Mouse (Mus musculus) mesoderm, embryonic 11.5 days (tissue): ENCODE measurements at regions not wholly inside any gene's neighbourhood (a gene's known extent, or its start where the extent isn't known, plus 50 kb on each side); places are given as distances from the start of the nearest gene placed in this dataset.
A peak's percentile ranks its signal among the peaks of the same experiment; 100 is the strongest.

Source experiments
- DNase-seq: peaks from one replicate; pipeline ENCODE4 v3.0.0-alpha.2; 2012; ENCODE audit warnings: low read depth, low spot score

DNA sequence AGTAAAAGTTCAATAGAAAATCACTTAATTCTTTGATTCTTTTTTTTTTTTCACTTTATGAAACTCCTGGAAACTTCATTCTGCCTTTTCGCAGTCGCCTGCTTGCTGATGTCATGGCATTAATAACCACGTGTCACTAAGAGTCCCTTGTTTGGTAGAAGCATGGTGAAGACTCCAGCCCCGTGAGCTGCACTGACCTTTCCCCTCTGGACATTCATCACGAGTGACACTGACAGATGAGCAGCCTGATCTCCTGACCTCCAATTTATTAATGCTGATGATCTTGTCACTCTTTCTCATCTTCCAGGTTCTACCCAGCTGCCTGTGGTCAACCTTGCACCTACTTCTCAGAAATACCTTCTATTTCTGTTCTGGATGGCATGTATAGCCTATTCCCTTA is 867.1 kb upstream of the Slit2 start:
- peak; percentile 63 for DNase-seq

DNA sequence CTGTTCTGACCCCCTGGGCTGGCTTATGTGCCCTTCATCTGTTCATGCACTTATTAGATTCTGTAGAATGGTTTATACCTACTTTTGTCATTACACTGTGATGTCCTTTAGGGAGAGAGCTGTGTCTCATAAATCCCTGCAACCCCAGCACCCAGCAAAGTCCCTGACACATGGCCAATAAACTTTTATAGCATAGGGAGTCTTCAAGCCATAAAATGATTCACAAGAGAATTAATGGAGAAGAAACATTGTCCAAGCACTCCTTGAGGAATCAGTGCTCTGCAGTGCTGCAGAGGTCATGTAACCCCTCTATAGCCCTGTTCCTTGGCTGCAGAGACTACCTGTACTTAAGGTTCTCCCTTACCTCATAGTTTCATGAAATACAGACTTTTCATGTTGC is 887.2 kb upstream of the Slit2 start:
- peak; percentile 47 for DNase-seq

DNA sequence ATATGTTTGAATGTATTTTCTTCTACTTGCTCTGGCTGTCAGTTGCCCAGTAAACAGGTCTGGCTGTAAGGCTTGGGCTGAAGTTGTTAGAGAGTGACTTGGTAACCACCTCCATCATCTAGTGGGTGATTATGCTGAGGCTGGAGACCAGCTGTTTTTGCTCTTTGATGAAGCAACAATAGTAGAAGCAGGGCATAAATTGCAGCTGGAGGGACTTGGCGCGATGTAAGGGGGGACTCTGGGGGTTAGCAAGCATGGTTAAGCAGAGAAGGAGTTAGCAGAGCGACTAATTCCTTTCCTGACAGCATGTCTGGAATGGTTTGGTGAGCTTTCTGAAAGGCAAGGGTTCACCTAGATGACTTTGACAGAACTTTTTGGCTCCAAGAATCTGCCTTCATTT is 930.0 kb upstream of the Slit2 start:
- DNase-seq, result no peak

DNA sequence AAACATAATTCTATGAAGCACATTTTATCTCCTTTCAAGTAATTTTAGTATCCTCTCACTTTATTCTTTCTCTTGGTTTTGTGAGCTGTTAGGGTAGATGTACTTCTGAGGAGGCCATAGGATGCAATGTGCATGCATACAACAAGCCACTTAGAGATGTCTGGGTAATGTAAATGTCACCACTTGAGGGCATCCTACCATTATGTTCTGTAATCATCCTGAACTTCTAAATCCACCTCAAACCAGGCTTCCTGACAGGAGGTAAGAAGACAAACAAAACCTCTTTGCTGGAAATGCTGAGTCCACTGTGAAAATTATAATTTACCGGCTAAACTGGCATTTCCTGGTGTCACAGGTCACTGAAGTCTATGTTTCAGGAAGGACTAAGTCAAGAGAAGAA is 946.2 kb upstream of the Slit2 start:
- DNase-seq, result peak; percentile 10

DNA sequence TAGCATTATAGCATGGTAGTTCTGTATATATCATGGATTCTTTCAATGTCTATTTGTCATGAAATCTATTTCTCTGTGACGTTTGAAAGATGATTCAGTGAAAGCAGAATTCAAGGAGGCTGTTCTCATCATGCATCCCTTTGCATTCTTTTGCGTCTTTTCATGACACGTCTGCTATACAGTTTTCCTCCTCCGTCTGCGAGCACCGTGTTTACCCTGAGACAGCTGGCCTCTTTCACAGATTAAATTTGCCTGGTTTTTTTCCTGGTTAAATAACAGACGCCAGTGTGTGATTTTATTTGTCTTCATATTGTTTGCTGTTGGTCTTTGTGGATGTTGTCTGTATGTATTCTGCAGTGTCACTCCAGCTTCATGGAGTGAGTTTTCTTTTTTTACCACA is 948.9 kb upstream of the Slit2 start:
- no peak for DNase-seq

DNA sequence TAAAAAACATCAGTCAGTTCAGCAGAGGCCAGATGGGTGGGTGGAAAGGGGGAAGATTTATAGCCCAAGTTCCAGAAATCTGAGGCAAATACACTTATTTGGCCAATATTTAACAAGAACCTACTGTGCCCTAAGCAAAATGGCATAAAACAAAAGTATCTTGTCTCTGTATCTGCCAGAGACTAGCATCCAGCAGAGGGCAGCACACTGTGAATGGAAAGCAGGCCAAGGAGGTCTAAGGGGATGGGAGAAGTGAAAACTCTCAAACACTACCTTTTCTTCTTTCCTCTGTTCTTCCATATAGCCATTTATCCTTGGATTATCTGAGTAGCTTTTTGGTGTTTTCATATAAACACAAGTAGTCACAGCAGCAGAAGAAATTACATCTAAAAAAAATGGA is 968.6 kb upstream of the Slit2 start:
- DNase-seq, result peak; percentile 52

DNA sequence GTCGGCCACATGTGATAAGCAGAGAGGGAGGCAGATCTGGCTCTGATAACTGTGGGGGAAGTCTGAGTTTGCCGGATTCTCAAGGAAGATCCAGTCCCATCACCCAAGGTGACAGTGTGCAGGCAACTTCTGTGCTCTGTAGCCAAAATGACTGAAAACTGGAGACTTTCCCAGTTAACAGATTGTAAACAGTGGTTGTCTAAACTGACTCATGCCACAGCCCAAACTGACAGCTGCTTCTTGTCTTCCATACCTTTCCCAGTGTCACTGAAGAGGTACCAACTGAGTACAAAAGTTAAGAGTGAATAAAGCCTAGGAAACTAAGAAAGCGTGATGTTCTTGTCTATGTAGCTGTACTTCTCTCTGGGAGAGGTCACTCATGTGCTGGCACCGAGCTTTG is 990.4 kb upstream of the Slit2 start:
- DNase-seq, result no peak

DNA sequence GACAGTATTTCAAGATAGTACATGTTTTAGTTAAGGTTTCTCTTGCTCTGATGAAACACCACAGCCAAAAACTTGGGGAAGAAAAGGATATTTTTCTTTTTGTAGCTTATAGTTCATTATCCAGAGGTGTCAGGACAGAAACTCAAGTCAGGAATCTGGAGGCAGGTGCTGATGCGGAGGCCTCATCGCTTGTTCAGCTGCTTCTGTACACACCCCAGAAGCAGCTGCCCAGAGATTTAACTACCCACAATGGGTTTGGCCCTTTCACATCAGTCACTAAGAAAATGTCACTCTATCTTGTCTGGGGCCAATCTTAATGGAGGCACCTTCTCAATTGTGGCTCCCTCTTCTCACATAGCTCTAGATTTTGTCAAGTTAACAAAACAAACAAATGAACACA is 996.4 kb upstream of the Slit2 start:
- DNase-seq, result no peak

DNA sequence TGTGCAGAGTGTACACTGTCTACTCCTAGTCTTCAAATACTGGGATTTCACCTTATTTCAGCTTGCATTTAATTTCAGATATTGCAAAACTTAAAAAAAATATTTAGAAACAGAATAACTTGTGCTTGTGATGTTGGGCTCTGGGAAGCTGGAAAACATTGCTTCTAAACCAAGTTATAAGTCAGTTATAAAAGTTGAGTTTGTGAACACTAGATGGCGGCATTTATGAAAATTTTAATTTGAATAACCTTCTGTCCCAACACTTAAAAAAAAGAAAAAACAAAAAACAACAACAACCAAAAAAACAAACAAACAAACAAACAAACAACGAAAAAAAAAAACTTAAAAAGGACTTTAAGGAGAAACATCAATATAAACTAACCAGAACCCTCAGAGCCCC is 1002.6 kb upstream of the Slit2 start:
- peak; percentile 7 for DNase-seq

DNA sequence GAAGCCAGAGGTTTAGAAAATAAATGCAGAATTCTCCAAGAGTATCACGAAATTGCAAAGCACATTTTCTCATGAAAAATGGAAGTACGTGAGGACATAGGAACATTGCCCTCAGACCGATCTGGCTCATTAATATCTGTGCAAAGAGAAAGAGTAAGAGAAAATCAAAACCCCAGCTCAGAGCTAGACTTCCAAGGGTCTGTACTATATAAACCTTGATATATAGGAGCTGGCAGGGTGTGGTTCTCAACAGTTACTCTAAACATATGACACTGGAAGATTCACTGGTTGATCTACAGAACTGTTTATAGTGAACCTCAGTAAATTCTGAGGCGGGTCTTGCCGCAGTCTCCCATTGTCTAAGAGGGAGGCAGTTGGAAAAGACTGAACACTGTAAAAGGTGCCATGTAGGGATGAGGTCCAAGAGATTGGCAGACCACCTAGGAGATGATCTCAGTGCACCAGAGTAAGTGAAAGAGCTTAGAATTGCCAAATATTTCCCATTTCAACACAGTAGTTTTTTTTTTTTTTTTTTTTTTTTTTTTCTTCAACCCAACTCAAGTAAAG is 1014.0 kb upstream of the Slit2 start:
- no peak for DNase-seq

DNA sequence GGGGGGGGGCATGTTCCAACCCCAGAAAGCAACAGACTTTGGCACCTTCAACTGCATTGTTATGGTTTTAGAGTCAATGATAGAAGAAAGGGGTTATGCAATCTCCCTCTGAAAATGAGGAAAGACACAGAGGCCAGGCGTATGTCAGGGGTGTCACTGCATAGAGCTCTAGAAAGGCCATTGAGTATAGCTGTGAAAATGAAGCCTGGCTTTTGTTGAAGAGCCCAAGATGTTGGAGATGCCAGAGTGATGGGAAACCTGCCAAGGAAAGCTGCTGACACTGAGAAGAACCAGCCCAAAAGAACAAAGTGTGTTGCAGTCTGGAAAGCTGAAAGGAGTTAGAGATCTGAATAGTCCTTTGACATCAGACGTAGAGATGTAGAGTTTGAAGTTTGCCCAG is 1022.2 kb upstream of the Slit2 start:
- DNase-seq, result no peak

DNA sequence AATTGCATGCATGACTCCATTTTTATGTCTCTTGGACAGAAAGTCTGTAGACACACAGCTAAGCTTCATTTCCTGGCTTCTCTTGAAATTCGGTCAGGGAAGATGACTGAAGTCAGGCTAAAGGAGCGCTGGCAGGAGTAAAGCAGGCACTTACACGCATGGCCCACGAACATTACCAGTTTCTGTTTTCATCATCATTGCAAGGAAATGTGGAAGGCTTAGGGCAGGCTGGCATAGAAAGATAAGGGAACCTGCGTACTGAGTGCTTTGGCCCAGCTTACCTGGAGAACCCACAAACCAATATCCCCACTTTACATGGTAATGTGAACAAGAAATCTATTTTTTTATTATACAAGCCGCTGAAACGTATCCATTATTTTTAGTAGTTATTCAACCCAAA is 1056.6 kb upstream of the Slit2 start:
- DNase-seq, result no peak

DNA sequence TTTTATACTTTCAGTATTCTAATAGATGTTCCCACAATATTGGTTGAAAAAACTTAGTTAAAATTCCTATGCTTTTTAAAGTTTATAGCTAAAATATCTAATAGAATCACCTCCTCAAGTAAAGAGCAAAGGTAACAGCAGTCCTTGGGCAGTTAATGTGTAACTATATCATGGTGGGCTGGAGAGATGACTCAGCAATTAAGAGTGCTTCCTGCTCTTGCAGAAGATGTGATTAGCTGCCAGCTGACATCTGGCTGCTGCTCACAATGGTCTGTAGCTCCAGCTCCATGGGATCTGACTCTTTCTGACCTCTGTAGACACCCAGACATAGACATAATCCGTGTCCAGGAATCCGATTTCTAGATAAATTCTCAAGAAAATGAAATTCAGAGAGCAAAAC is 1044.5 kb upstream of the Lcorl start:
- peak; percentile 6 for DNase-seq

DNA sequence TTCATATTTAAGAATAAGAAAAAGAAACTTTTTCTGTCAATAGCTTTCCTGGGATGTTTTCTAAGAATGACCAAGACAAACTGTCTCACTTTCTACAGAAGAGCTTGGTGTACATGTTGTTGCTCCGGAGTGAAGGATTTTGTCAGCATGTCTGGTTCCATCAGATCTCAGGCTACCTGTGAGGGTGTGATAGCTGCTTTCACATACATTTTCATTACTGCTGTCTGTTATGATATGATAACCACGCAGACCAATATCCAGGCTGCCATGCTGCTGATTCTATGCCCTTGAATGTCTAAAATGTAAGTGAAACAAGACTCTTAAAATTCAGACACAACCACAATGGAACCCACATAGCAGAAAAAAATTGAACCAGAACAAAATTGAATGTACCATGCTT is 1036.6 kb upstream of the Lcorl start:
- DNase-seq, result no peak

DNA sequence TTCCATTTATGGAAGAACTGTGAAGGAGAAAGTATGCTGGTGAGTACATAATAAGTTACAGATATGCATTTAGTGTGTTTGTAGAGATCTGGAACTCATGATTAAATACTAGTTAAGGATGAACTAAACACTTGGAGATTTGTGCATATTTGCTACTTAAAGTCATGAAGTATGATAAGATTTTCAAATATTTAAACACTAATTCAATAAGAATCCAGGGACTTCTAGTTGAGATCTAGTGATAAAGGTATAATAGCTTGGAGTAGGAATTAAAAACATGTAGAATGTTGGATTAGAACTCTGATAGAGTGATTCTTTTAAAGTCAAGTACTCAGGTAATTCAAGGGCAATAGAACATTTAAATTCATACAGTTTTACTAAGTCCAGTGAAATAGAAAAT is 1026.5 kb upstream of the Lcorl start:
- DNase-seq, result no peak

DNA sequence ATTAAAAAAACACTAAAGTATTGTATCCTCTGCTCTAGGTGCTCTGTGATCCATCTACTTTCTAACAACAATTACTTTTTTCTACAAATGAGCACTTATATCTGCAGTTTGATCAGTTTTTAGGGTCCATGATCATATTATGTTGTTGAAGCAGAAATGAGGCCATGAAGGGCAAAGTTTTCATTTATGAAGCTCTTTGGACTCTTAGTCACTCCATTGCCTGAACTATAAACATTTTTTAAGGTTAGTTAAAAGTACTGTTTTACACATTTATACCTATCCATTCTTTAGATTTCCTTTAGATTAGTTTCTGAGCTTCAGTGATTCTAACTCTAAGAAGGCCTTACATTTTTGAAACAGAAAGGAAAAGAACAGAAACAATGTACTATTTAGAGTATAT is 999.4 kb upstream of the Lcorl start:
- no peak for DNase-seq

DNA sequence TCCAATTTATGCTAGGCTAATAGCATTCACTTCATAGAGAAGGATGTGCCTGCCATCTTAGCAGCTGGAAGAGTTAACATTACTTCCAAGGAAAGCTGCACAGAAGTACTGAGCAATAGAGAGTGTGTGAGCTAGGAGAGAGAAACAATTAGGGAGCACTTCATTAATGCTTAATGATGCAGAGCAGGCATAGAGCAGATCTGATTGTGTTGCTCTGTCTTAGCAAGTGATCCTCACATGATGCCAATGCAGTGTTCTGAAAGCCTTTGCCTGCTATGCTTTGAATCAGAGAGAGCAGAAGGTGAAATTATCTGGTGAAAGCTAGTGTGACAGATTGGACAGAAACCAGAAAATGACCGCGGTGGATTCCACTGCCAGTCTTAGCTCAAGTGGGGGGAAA is 987.8 kb upstream of the Lcorl start:
- DNase-seq, result no peak

DNA sequence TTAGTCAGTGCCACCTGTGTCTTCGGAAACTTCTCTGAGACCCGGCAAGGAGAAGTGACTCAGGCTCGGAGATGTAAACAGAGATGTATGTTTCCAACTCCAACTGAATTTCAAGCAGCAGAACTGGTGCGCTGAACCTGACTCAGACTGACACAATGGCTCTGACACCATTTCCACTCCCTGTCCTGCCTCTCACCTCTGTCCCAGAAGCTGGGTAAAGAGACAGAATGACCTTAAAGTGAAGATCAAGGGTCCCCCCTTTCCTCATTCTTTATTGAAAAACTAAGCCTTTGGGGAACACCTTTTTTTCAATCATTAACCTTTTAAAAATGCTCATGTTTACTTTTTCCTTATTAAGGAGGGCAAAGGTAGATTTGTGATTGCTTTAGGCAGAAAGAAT is 979.4 kb upstream of the Lcorl start:
- no peak for DNase-seq

DNA sequence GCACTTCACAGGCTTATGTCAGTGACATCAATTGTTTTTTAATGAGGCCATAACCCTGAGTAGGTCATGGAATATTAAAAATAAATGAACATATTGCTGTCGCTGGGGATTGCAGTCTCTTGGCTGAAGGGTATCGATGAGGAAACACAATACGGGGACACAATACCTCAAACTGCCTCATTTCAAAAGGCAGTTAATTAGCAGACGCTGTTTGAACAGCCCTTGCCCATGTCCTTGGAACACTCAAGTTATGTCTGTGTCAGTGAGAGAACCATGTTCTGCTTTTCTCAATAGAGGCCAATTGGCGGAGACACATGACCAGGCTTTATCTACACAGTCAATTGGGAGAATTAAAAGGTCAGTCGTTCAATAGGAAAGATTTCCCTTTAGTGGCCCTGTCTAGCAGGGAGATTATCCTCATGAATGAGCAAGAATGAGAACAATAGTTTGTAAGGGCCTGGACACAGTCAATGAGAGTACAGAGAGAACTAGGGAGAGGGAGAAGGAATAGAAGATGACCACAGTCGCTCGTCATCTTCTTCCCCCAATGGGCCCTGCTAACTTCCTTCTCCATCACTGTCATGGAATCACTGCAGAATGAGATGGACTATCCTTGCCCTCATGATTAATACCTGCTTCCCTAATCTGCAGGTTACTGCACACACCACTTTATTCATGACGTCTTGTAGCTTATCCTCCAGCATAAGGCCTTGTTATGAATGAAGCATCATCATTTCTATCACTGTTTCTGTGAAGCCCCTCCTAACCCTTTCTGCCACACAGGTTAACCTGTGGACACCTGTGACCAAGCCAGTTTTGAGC is 973.6 kb upstream of the Lcorl start:
- DNase-seq, result peak; percentile 38

DNA sequence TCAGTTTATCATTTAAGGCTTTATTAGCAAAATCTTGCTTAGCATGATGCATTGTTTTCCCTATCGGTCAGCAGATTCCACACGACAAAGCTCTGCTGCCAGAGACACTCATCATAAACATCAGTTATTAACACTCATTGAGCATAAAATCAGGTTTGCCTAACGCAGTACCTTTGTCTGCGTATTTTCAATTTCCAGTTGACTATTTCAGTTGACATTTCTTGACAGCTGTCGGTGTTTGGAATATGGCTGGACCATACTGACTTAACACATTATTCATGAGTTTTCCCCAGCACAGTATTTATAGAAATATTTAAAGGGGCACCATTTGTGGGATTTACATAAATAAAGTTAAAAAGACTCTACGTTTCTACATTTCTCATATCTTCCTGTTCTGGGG is 972.7 kb upstream of the Lcorl start:
- no peak for DNase-seq

DNA sequence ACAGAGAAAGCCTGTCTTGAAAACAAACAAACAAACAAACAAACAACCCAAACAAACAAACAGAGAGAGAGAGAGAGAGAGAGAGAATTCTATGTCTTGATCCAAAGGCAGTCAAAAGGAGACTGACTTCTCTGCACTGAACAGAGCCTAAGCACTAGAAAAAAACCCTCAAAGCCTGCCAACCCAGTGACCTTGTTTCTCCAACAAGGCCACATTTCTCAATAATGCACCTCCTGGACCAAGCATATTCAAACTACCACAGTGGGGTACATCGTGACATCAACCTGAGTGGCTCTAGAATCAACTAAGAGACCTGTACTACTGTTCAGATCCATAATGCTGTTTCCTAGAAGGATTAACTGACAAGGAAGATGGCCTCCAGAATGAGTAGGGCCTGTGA is 969.0 kb upstream of the Lcorl start:
- DNase-seq, result no peak

DNA sequence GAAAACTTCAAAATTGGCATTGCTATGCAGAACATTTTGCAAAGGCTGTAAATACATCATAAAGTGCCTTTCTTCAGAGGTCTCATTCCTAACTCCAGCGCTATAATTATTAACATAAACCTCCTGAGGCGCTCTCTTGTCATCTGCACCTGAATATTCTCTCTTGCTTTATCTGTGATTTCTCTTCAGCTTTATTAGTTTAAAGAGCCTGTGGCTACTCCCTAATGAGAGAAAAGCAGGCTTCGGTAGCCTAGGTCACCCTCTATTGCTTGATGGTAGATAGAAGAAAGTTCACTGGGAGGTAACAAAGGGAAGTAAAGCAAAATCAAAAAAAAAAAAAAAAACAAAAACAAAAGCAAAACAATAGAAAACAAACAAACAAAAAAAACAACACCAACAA is 967.5 kb upstream of the Lcorl start:
- DNase-seq, result no peak

DNA sequence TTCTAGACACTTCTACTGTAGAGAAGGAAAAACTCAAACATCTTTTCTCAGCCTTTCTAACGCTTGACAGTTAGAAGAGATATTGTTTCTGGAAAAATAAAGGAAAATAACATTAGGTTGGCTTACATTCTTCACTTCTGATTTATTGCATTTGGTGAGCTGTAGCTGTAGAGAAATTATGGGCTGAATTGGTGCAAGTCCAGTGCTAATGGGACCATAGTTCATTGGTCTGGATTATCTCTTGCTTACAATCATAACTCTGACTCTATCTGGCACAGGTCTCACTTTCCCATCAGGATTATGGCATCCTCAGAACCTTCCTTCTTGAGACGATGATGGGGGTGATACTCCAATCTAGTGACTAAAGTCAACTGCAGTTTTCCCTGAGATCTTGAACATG is 937.7 kb upstream of the Lcorl start:
- no peak for DNase-seq
